ENCODE assay signal across 8 mouse cellular contexts in the genomic region with DNA sequence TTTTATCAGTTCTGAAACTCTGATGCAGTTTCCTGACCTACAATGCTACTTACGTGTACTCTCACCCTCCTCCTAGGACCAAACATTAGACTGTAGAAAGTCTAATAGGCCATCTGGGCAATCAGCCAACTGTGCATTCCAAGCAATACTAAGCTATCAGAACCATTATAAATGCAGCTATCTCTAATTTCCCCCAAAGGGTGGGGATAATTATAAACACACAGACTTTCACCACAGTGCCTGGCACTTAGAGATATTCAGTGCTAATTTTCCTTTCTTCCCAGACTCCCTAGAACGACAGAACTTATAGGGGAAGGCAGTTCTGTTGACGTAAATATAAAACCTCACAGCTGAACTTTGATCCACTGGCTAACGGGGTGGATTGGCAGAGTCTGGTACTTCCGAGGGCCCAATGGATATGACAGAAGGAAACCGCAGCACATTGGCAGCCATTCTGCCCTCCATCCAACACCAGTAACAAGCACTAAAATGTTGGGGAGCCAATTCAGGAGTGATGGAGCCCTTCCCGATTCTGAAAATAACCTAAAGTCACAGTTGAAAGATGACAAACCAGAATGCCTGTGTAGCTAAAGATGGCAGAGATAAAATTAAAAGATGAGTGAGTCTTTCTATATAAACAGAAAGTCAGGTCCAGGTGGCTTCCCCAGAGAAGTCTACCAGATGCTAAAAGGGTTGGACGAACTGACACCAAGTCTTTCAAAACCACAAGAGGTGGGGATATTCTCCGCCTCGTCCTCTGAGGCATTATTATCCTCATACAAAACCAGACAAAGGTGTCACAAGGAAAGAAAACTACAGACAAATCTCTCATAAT. TPM values are rescaled to one million over a fixed set of nuclear protein-coding genes. Genes with fewer than 3 reads are reported as not detected.
DNase-seq lines count a peak whose midpoint lies in the region; ATAC-seq lines count a peak whose summit lies in the region.

No protein-coding gene starts in this region.

- H3K4me2 ChIP-seq in kidney, embryonic 14.5 days (replicated peaks; ENCODE audit: low read depth, low read length): no peak overlapping the region

- peak; percentile 63 for DNase-seq in gastrocnemius, adult 18-20 months (ENCODE audit: low spot score)
- no peak for DNase-seq in gastrocnemius, postnatal 36 days
- DNase-seq in MN1 (ENCODE audit: low spot score): peak; percentile 29
- peak; percentile 50 for DNase-seq in gastrocnemius, postnatal 14 days
- no peak for DNase-seq in right cerebral cortex, postnatal 25 days
- no peak for DNase-seq in ovary, postnatal 14 days (ENCODE audit: low spot score)

- no peaks in the 10 kb centered on the region for H3K36me3 ChIP-seq in kidney, embryonic 14.5 days (ENCODE audit: control insufficient read depth, insufficient read depth, low read length)

- intact Hi-C loops in gastrocnemius, postnatal 36 days (cut with DNase I): no loop called here
- intact Hi-C loops in gastrocnemius, postnatal 14 days (cut with DNase I; ENCODE audit: low total_unique reads): loop anchor here (2.0 kb wide), 1 partner anchor 33 kb away; no protein-coding TSS in a partner anchor

- no peaks in the 10 kb centered on the region for H3K9me3 ChIP-seq in kidney, embryonic 14.5 days (ENCODE audit: control insufficient read depth, low read length)

- H3K27ac ChIP-seq in kidney, embryonic 14.5 days (ENCODE audit: low read depth, low read length): peak overlapping the region; percentile 6; the same call in 1 of the 2 replicates

- 56% methylated on average over 10 of the region's 10 CpGs for WGBS in kidney, embryonic 14.5 days

- H3K4me1 ChIP-seq in kidney, embryonic 14.5 days (ENCODE audit: control insufficient read depth, insufficient read depth, low read length): peaks cover 11% of the 10 kb centered on the region; the same call in 1 of the 2 replicates

- no peak overlapping the region for H3K4me3 ChIP-seq in kidney, embryonic 14.5 days (ENCODE audit: low read length)

- 0 out of 2 replicates have a peak overlapping the region, but pooled peaks have one; percentile 4 for H3K9ac ChIP-seq in kidney, embryonic 14.5 days (ENCODE audit: low read depth, low read length)

- no peaks in the 10 kb centered on the region for H3K27me3 ChIP-seq in kidney, embryonic 14.5 days (ENCODE audit: control insufficient read depth, insufficient read depth, low read length)

- peak; percentile 65; the same call in 1 of the 2 replicates for ATAC-seq in kidney, embryonic 14.5 days (ENCODE audit: low FRiP score, low TSS enrichment)
- peak; percentile 70 for ATAC-seq in megakaryocyte-erythroid progenitor cell, adult 5-6 weeks (replicated peaks; ENCODE audit: low FRiP score, low TSS enrichment, poor library complexity, severe bottlenecking)

RNA-seq across cellular contexts. Expression of a gene that starts 16.1 kb away (rescaled TPM):
- total RNA-seq in gastrocnemius, adult 18-20 months (2021): 10 to 100 TPM; 23.0 to 25.4 TPM
- 10 to 100 TPM; 28.1 to 29.9 TPM for total RNA-seq in gastrocnemius, postnatal 36 days (2021)
- 10 to 100 TPM; 36.3 to 38.8 TPM for total RNA-seq in gastrocnemius, postnatal 14 days (2021)
- polyA plus RNA-seq in kidney, embryonic 14.5 days (2014; fragmentation: Nextera tagmentation; extraction: Ambion mirVana): 36.0 and 45.8 TPM in 2 replicates
- 30.8 and 35.1 TPM in 2 replicates for total RNA-seq in megakaryocyte-erythroid progenitor cell, adult 5-6 weeks (2014; fragmentation: Nextera tagmentation)
- 14.4 and 20.5 TPM in 2 replicates for total RNA-seq in megakaryocyte-erythroid progenitor cell, adult 5-6 weeks (2017)

Comparison
In these comparisons a context has a peak if more than half of its experiments do, and no peak if none do; other contexts are left out.
1. DNase-seq: peak in gastrocnemius, adult 18-20 months (single experiment), MN1 (single experiment) and gastrocnemius, postnatal 14 days (single experiment); none in gastrocnemius, postnatal 36 days (0 of 2), right cerebral cortex, postnatal 25 days (single experiment) and ovary, postnatal 14 days (single experiment).